8 mouse cellular contexts compared by ENCODE assay signal in the genomic region with DNA sequence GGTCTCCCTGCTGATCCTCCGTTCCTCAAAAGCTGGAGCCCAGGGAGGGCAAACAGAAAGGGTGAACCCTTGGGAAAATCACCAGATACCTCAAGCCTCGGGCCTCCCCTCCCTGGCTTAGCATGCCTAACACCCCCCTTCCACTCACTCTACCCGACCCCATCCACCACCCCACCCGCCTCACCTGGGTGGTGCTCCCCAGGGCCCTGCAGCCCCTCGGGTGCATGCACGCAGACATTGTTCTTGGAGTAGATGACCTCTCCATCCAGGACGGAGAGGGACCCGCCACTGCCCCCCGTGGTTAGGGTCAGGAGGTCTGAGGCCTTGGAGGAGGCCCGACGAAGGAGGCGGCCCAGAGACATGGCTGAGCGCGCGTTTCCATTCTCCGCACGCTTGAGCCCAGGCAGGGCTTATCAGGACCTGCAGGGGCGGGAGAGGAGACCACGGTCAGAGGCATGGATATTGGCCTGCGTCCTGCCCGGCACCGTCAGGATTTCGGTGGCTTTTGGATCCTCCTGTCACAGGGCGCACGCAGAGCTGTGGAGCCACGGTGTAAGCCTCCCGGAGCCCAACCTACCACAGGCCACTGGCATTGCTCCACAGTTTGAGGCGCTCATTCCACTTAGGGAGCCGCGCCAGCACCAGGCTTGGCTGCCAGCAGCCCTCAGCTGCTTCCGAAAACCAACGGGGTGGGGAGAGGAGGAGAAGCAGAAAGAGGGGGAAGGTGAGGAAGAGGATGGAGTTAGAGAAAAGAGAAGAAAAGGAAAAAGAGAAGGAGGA. TPM values are rescaled to one million over a fixed set of nuclear protein-coding genes. Genes with fewer than 3 reads are reported as not detected.
DNase-seq lines count a peak whose midpoint lies in the region; ATAC-seq and TF ChIP-seq lines count a peak whose summit lies in the region.

No protein-coding gene starts in this region.

- ATAC-seq in kidney, embryonic 16.5 days (ENCODE audit: low FRiP score, low TSS enrichment): no peak
- ATAC-seq in midbrain, postnatal 0 days (ENCODE audit: low FRiP score): no peak
- no peak for ATAC-seq in megakaryocyte, adult 5-6 weeks (ENCODE audit: poor library complexity, severe bottlenecking)

- 82% methylated on average over 32 of the region's 32 CpGs for WGBS in kidney, embryonic 16.5 days
- WGBS in cerebellum, adult 2 months: 10% methylated on average over 32 of the region's 32 CpGs
- 52% methylated on average over 32 of the region's 32 CpGs for WGBS in midbrain, postnatal 0 days

- H3K4me2 ChIP-seq in kidney, embryonic 16.5 days (replicated peaks; ENCODE audit: low read depth, low read length): no peak overlapping the region
- no peak overlapping the region for H3K4me2 ChIP-seq in midbrain, postnatal 0 days (ENCODE audit: low read depth, low read length, poor library complexity, severe bottlenecking)

- H3K4me3 ChIP-seq in kidney, embryonic 16.5 days (ENCODE audit: low read length): no peak overlapping the region
- peak overlapping the region; percentile 47 for H3K4me3 ChIP-seq in cerebellum, adult 2 months (replicated peaks; ENCODE audit: insufficient read depth, low read depth, low read length)
- no peak overlapping the region for H3K4me3 ChIP-seq in midbrain, postnatal 0 days (ENCODE audit: low read depth, low read length)

- no peaks in the 10 kb centered on the region; the same call in 1 of the 2 replicates for H3K9me3 ChIP-seq in kidney, embryonic 16.5 days (ENCODE audit: low read length)
- H3K9me3 ChIP-seq in midbrain, postnatal 0 days (ENCODE audit: low read length): no peaks in the 10 kb centered on the region

- H3K36me3 ChIP-seq in kidney, embryonic 16.5 days (ENCODE audit: insufficient read depth, low read length): peaks cover 18% of the 10 kb centered on the region
- peaks cover 11% of the 10 kb centered on the region; the same call in 1 of the 2 replicates for H3K36me3 ChIP-seq in midbrain, postnatal 0 days (ENCODE audit: insufficient read depth, low read length)

- H3K27me3 ChIP-seq in kidney, embryonic 16.5 days (ENCODE audit: insufficient read depth, low read length): no peaks in the 10 kb centered on the region
- no peaks in the 10 kb centered on the region for H3K27me3 ChIP-seq in cerebellum, adult 2 months (ENCODE audit: control insufficient read depth, insufficient read depth, low read length)
- no peaks in the 10 kb centered on the region for H3K27me3 ChIP-seq in midbrain, postnatal 0 days (ENCODE audit: insufficient read depth, low read length)

- peak; percentile 38 to 57 for DNase-seq in kidney, postnatal 25 days
- DNase-seq in cerebellum, adult 2 months: peak; percentile 93 to 95
- DNase-seq in gastrocnemius, postnatal 4 days (ENCODE audit: low spot score in 2 of 2): peak; percentile 63 to 85
- peak; percentile 69 to 85 for DNase-seq in layer of hippocampus, postnatal 14 days (ENCODE audit: low spot score in 2 of 2)
- peak; percentile 81 for DNase-seq in midbrain, postnatal 0 days (ENCODE audit: low spot score)
- DNase-seq in spleen, adult 18-20 months: no peak

- TF ChIP-seq CTCF in cerebellum, adult 2 months (IDR thresholded peaks at IDR 0.05; ENCODE audit: borderline replicate concordance, insufficient read depth, low read depth, low read length): no peak
- TF ChIP-seq CTCF in midbrain, postnatal 0 days (IDR thresholded peaks at IDR 0.05): no peak

- no peak overlapping the region for H3K27ac ChIP-seq in kidney, embryonic 16.5 days (ENCODE audit: low read length)
- peak overlapping the region; percentile 9 for H3K27ac ChIP-seq in cerebellum, adult 2 months (ENCODE audit: insufficient read depth, low read length)
- no peak overlapping the region for H3K27ac ChIP-seq in midbrain, postnatal 0 days (ENCODE audit: low read depth, low read length)

- peaks cover 20% of the 10 kb centered on the region for H3K4me1 ChIP-seq in kidney, embryonic 16.5 days (ENCODE audit: insufficient read depth, low read length)
- peaks cover 63% of the 10 kb centered on the region for H3K4me1 ChIP-seq in cerebellum, adult 2 months (ENCODE audit: control insufficient read depth, insufficient read depth, low read length)
- H3K4me1 ChIP-seq in midbrain, postnatal 0 days (ENCODE audit: insufficient read depth, low read length): peaks cover 8% of the 10 kb centered on the region; the same call in 1 of the 2 replicates

- H3K9ac ChIP-seq in kidney, embryonic 16.5 days (replicated peaks; ENCODE audit: low read length): no peak overlapping the region
- 0 out of 2 replicates have a peak overlapping the region, but pooled peaks have one; percentile 13 for H3K9ac ChIP-seq in midbrain, postnatal 0 days (replicated peaks; ENCODE audit: low read length, poor library complexity, severe bottlenecking)

- TF ChIP-seq POLR2A in cerebellum, adult 2 months (IDR thresholded peaks at IDR 0.05; ENCODE audit: borderline replicate concordance, insufficient read depth, low read length): no peak

RNA-seq across cellular contexts. Expression of a gene that starts 17.8 kb away (rescaled TPM):
- polyA plus RNA-seq in kidney, embryonic 16.5 days (2015; fragmentation: Nextera tagmentation; extraction: Ambion mirVana): 12.3 and 16.2 TPM in 2 replicates
- polyA plus RNA-seq in cerebellum, adult 2 months (2012; rRNA removed): 32.5 and 37.8 TPM in 2 replicates
- total RNA-seq in gastrocnemius, postnatal 4 days (2021): 10 to 100 TPM; 23.3 to 23.6 TPM
- 10 to 100 TPM; 79.7 to 81.0 TPM for total RNA-seq in layer of hippocampus, postnatal 14 days (2021)
- total RNA-seq in midbrain, postnatal 0 days (2014; rRNA removed): 152 and 156 TPM in 2 replicates
- 43.1 and 43.5 TPM in 2 replicates for polyA plus RNA-seq in midbrain, postnatal 0 days (2015; fragmentation: Nextera tagmentation; extraction: Ambion mirVana)
- total RNA-seq in megakaryocyte, adult 5-6 weeks (2015): 0.64 and 0.71 TPM in 2 replicates
- total RNA-seq in megakaryocyte, adult 5-6 weeks (2017): 0.53 and 0.59 TPM in 2 replicates

RNA-seq across cellular contexts. Expression of a gene that starts 17.9 kb away (rescaled TPM):
- 5.1 and 5.5 TPM in 2 replicates for polyA plus RNA-seq in kidney, embryonic 16.5 days (2015; fragmentation: Nextera tagmentation; extraction: Ambion mirVana)
- polyA plus RNA-seq in cerebellum, adult 2 months (2012; rRNA removed): 1.9 and 2.4 TPM in 2 replicates
- total RNA-seq in gastrocnemius, postnatal 4 days (2021): under 1 TPM; 0.12 to 0.16 TPM
- total RNA-seq in layer of hippocampus, postnatal 14 days (2021): 1 to 10 TPM; 3.3 to 5.1 TPM
- total RNA-seq in midbrain, postnatal 0 days (2014; rRNA removed): 13.3 and 22.7 TPM in 2 replicates
- polyA plus RNA-seq in midbrain, postnatal 0 days (2015; fragmentation: Nextera tagmentation; extraction: Ambion mirVana): 10.3 and 13.3 TPM in 2 replicates
- total RNA-seq in megakaryocyte, adult 5-6 weeks (2015): 0.21 and 0.31 TPM in 2 replicates
- 0.65 and 1.1 TPM in 2 replicates for total RNA-seq in megakaryocyte, adult 5-6 weeks (2017)

RNA-seq across cellular contexts. Expression of a gene that starts 57.2 kb away (rescaled TPM):
- 80.7 and 82.6 TPM in 2 replicates for polyA plus RNA-seq in kidney, embryonic 16.5 days (2015; fragmentation: Nextera tagmentation; extraction: Ambion mirVana)
- 233 and 246 TPM in 2 replicates for polyA plus RNA-seq in cerebellum, adult 2 months (2012; rRNA removed)
- 10 to 100 TPM; 59.2 to 69.4 TPM for total RNA-seq in gastrocnemius, postnatal 4 days (2021)
- total RNA-seq in layer of hippocampus, postnatal 14 days (2021): 100 to 1,000 TPM; 178 to 184 TPM
- 186 and 222 TPM in 2 replicates for total RNA-seq in midbrain, postnatal 0 days (2014; rRNA removed)
- polyA plus RNA-seq in midbrain, postnatal 0 days (2015; fragmentation: Nextera tagmentation; extraction: Ambion mirVana): 154 and 158 TPM in 2 replicates
- total RNA-seq in megakaryocyte, adult 5-6 weeks (2015): 9.3 and 16.5 TPM in 2 replicates
- total RNA-seq in megakaryocyte, adult 5-6 weeks (2017): 8.0 and 9.8 TPM in 2 replicates

Comparison
In these comparisons a context has a peak if more than half of its experiments do, and no peak if none do; other contexts are left out.
1. DNase-seq: peak in kidney, postnatal 25 days (2 of 2), cerebellum, adult 2 months (2 of 2), gastrocnemius, postnatal 4 days (2 of 2), layer of hippocampus, postnatal 14 days (2 of 2) and midbrain, postnatal 0 days (single experiment); none in spleen, adult 18-20 months (0 of 2).
2. RNA of a gene that starts 17.8 kb away (total RNA-seq): 152 to 156 TPM in midbrain, postnatal 0 days, 79.7 to 81.0 TPM in layer of hippocampus, postnatal 14 days and 23.3 to 23.6 TPM in gastrocnemius, postnatal 4 days; 0.53 to 0.71 TPM in megakaryocyte, adult 5-6 weeks; every median in the first group is over 10 times any median in the second.